Mouse (Mus musculus) layer of hippocampus, adult 9-11 months (tissue): ENCODE data around the gene Ctsh.
A peak's percentile ranks its signal among the peaks of the same experiment; 100 is the strongest.
"Not testable (repeated sequence)": the region's sequence is repeated elsewhere in the genome, so short reads cannot be mapped to it uniquely, and the experiment has no call there.

Experiments used
- DNase-seq: peaks from one replicate; pipeline ENCODE4 v3.0.0; 2022

Gene Ctsh

DNA sequence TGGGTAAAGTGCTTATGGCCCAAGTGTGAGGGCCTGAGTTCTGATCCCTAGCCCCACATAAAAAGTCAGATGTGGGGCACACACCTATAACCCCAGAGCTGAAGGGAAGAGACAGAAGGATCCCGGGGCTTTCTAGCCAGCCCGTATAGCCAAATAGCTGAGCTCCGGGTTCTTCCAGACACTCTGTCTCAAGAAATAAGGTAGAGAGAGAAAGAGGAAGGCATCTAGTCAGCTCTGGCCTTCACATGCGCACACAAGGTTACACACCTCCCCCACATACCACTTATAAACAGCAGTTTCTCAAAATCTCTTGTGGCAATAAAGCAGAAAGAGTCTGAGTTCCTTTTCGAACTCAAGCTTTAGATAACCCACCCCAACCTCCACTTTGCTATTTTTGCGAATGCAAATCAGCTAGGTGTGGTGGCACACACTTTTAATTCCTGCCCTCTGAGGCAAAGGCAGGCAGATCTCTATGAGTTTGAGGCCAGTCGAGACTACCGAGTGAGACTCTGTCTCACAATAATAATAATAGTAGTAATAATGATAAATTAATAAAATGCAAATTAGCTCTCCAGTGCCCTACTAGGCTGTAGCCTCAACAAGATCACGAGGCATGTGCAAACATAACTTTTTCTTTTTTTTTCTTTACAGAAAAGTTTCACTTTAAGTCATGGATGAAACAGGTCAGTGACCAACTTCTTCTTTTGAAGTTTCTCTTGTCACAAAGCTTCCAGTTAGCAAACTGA, 6.0 kb downstream of the Ctsh start:
- no peak for DNase-seq

DNA sequence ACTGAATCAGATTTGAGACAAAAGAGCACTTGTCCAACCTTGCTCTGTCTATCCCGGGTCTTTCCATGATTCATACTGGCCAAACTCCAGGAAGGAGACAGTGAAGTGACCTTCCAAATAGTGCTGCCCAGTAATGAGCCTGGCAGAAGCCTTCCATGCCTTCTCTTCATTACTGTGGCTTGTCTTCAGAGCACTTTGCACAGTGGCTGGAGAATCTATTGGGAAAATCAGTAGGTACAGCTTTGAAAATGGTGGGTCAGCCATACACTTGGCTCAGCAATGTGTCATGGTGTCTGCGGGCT, 6.6 kb downstream of the Ctsh start:
- no peak for DNase-seq

DNA sequence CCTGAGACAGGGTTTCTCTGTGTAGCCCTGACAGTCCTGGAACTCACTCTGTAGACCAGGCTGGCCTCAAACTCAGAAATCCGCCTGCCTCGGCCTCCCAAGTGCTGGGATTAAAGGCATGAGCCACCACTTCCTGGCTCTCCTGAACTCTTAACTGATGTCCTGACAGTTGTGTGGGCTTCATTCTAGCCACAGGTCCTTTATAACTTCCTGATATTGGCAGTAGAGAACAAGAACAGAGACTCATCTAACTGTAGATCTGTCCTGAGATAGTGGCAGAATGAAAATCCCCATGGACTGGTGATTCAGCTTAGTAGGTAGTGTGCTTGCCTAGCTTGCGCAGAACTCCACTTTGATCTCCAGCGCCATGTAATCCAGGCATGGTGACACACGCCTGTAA, 7.0 kb downstream of the Ctsh start:
- not testable (repeated sequence) for DNase-seq

DNA sequence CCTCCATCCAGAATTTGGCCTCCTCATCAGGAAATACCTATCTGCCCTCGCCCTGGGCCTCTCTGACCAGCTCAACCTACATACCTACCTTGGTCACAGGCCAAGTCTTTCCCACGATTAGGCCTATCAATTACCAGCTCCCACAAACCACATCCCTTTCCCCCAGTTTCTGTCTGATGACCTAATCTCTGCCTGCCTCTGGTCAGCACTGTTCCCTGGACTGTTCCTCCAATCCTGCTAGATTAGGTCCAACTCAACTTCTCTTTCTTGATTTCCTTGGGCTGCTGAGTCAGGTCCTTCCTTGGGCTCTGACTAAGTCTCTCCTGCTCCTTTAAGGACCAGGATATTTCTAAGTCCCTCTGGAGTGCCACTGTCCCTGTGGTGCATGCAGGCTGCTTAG, 13.4 kb downstream of the Ctsh start:
- no peak for DNase-seq

DNA sequence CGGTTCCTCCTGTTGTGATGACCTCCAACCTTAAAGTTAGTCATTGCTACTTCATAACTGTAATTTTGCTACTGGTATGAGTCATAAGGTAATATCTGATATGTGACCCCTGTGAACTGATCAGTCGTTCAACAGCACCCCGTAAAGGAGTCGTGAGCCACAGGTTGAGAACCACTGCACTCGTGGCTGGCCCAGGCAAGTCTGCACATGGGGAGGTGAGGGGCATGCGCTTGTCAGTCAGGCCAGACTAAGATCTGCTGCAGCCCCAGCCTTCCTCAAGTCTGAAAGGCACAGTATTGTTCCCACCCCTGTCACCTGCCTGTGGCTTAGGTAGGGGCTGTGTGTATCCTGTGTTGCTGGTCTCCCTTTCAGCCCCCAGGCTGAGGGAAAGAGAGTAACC, 14.8 kb downstream of the Ctsh start:
- DNase-seq, result no peak

DNA sequence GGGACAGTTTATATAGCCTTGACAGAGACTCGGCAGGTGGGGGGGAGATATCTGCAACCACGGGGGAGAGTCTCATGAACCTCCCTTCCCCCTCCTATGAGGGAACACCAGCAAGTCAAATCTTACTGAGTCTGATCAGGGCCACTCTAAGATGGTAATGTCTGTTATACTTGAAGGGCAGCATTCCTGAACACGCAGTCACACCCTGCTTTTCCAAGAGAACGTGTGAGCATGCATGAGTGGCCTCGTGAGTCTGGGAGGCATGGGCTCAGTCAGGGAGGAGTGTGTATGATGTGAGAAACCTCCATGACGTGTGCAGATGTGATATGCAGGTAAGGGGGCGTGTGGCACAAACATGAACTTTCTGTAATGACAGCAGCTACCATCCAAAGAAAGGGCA, 15.5 kb downstream of the Ctsh start:
- no peak for DNase-seq

DNA sequence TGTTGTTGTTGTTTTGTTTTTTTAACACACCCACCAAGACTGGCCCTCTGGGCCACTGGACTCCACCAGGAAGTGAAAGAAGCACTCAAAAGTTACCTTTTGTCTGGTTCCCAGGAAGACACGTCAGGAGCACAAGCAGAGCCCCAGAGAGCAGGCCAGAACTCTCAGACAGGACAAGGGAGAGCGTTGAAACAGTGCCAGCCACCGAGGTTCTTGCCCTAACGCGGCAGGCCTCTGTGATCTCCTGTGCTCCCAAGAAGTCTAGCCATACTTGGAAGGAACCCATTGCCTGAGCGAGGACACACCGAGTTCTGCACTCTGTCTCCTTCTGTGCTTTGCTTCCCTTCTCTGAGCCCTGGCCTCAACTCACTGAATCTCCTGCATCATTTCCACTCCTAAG, 16.2 kb downstream of the Ctsh start:
- no peak for DNase-seq

DNA sequence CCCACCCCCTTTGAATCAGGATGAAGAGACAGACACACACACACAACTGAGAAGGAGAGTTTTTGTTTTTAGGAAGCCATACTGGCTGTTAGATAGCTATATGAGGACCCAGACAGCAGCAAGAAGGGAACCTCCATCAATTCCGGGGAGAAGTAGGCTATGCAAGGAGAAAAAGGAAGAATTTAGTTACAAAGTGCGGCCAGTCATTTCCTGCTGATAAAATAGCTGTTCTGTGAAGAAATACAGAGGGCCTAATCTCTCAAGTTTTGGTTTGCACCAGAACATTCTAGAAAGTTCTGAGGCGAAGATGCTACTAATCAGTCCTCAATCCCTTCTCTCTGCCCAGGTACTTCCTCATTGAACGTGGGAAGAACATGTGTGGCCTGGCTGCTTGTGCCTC, 21.4 kb downstream of the Ctsh start:
- no peak for DNase-seq

DNA sequence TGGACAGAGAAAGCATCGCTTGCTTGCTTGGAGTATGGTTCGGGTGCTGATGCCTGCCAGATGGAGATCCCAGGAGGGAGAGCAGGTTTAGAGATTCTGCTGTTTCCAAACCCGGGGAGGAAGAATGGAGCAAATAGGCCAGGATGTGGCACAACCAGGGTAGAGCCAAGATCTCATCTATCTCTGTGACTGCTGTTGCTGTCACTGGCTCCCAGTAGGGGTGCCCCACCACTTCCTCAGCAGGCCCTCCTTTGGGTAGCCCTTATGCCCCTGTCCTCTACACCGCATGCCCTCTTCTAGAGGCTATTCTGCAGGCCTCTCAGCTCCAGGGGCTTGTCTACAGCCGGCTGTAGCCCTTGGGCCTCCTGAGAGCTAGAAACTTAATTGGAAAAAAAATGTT, 22.2 kb downstream of the Ctsh start:
- no peak for DNase-seq

DNA sequence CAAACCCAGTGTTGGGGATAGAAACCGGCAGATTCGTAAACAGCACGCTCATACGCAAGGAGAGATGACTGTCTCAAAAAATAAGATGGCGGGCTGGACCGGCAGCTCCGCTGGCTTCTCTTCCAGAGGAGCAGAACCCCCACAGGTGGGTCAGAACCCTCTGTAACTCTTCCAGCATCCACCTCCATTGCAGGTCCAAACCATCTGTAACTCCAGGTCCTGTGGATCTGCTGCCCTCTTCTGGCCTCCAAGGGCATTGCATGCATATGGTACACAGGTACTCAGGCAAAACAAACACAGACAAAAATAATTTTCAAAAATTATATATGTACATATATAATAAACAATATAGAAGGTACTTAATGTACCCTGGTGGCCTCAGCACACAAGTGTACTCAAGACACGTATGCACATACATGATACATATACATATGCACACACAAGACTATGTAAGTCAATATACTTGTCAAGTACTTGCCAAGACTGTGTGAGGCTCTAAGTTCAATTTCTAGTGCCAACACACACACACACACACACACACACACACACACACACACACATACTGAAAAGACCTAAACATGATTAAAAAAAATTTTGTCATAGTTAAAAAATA, 23.0 kb downstream of the Ctsh start:
- peak; percentile 40 for DNase-seq

DNA sequence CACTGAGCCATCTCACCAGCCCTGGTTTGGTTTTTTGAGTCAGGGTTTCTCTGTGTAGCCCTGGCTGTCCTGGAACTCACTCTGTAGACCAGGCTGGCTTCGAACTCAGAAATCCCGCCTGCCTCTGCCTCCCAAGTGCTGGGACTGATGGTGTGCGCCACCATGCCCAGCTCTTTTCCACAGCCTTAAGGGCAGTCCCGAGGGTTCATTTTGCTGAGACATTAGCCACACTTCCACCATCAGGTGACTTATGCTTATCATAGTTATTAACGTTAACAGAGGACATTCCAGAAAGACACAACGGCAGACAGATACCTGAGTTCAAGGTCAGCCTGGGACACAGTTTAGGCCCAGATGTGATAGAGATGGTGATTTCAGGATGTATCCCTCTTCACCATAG, 28.0 kb downstream of the Ctsh start:
- not testable (repeated sequence) for DNase-seq

DNA sequence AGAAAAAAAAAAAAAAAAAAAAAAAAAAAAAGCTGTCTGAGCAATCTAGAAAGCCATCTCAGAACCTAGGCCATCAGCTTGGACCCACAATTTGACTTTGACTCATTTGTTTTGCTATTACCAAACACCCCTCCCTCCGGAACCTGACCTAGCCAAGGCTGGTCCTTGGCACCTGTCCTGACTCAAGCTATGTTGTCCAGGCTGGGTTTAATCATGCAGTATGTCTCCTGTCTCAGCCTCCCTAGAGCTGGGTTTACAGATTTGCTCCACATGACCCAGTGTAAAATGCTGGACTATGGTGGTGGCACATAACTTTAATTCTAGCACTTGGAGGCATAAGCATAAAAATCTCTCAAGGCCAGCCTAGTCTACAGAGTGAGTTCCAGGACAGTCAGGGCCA, 29.0 kb downstream of the Ctsh start:
- no peak for DNase-seq

DNA sequence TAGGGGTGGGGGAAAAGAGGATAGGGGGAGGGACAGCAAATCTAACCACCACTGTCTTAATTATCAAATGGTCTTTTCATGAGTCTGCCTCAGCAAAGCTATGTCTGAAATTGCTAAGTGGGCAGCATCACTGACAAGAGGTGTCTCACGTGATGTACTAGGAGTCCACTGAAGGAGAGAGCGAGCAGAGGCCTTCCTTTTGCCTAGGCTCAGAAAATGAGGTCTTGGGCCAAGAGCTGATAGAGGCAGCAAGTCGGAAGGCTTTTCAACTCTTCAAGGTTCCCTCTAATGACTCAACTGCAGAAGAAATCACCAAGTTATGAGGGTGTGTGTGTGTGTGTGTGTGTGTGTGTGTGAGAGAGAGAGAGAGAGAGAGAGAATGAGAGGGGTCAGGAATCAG, 30.2 kb downstream of the Ctsh start:
- no peak for DNase-seq

DNA sequence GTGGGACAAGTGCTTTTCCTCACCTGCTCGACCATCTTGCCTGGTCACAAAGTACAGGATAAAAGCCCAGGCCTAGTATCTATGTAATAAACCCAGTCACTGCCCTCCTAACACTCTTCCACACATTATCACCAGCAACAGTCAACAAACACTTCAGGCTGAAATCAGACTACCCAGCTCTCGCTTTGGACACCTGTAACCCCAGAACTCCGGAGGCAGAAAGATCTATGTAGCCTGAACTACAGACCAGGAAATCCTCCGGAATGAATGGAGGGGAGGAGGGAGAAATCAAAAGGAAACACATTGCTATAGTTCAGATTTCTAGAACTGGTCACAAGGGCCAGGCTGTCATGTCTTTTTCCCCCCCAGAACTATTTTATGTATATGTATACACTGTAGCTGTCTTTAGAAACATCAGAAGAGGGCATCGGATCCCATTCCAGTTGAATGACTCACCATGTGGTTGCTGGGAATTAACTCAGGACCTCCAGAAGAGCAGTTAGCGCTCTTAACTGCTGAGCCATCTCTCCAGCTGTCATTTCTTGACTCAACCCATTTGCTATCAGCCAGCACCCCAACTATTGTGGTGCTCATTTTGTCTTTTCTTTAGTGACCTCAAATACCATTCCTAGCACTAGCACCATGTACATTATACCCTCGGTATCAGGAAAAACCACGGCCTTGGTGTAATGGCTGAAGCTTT, 31.0 kb downstream of the Ctsh start:
- DNase-seq, result no peak

DNA sequence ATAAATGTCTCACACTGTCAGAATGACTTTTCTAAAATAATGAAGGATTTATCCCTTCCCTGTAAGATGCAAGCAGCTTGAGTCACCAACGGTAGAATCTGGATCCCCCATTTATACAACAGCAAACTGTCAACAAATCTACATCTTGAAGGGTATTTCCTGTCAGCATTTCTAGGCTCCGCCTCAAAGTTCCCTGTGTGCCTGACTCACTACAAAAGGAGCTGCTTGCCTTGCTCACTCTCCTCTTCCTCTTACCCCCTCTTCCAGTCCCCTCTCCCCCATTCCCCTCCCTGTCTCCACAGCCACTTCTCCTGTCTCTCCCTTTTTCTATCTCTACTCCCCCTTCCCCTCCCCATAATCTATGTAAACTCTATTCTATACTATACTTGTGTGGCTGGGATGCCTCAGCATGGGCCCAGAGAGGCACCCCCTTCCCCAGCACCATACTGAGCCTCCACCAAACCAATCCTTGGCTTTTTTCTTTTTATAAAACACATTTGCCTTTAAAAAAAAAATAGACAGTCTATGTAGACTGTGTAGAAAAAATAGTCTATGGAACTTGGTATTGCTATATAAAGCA, 34.0 kb downstream of the Ctsh start:
- no peak for DNase-seq

DNA sequence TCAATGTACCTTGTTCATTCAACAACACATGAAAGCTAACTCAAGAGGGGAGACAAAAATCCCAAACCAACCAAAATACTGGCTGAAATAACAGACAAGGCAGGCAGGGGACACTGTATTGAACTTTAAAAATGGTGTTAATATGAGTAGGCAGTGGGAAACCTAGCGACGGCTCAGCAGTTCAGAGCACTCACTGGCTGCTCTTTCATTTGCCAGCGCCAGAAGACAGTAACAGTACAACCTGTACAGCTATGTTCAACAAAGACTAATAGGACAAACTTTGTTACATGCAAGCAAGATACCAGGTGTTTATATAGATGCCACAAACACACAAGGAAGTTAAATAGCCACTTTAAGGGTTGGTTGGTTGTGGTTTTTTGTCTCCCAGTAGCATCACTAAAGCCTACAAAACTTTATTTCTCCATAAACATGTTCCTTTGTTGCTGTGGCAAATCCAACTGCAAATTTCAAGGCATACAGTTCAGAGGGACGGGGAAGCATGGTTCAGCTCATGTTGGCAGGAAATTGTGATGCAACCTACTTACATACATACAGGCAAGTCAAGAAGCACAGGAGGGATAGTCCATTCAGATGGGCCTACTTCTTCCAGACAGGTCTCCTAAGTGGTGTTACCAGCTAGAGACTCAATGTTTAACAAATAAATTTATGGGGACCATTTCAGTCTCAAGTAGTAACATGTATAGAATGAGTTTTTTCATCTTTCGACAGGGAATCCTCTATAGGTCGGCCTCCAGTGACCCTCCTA, 35.6 kb downstream of the Ctsh start:
- no peak for DNase-seq

DNA sequence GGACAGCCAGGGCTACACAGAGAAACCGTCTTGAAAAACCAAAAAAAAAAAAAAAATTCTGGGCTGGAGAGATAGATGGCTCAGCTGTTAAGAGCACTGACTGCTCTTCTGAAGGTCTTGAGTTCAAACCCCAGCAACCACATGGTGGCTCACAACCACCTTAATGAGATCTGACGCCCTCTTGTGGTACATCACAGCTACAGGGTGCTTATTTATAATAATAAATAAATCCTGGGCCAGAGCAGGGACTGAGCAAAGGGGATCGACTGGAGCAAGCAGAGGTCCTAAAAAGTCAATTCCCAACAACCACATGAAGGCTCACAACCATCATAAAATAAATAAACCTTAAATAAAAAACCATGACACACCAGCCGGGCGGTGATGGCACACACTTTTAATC, 45.0 kb downstream of the Ctsh start:
- DNase-seq, result no peak

DNA sequence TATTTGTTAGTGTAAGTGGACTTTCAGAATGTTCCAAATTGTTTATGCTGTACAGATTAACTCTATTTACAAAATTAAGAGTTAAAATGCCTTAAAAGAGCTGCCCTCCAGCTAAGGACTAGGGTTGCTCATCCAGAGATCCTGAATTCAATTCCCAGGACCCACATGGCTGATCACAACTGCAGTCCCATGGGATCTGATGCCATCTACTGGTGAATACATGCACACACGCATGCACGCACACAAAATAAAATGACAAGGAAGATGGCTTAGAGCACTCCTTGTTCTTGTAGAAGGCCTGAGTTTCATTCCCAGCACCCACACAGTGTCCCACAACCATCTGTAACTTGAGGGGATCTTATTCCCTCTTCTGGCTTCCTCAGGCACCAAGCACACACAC, 46.8 kb downstream of the Ctsh start:
- no peak for DNase-seq

DNA sequence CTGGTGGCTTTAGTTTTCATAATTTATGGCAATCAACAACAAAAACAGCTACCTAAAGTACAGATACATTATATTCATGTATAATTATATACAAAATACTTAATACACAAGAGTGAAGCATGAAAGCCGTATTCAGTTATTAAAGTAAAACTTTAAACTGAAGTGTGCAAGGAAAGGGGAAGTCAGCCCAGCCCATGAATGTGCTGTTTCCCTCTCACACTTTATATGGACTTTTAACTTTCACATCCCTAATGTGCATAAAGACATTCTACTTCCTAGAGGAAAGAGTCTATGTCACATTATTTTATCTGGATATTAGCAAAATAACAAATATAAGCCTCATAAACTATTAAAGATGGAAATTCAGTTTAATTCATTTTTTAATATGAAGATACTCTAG, 51.5 kb downstream of the Ctsh start:
- no peak for DNase-seq

DNA sequence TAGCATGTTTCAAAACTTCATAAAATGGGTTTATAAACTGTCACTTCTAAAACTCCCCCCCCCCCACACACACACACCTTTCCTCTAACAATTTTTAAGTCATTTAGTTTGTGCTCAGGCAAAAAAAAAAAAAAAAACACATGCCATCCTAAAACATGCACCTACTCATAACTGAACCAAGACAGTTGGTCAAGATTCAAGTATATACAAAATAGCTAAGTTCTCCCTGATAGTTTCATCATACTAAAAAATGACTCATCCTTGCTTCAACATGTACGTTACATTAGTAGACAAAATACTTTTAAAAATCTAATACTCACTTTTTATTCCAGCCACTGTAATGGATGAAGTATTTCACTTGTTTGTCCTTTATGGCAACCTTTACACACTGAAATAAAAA, 53.0 kb downstream of the Ctsh start:
- DNase-seq, result no peak

DNA sequence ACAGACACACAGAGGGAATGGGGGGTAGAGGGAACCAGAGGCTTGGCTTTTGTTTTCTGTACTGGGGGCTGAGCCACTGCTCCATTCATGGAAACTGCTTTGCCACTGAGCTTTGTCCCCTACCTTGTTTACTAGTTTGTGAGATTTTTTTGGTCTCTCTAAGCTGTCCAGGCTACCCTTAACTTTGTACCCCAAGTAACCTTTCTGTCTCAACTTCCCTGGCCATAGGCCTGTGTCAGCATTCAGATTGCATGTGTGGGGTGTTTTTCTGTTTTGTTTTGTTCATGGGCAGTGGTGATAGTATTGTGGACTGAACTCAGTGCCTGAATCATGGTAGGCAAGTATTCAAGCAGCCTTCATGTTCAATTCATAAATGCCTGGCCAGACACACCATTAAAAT, 54.3 kb downstream of the Ctsh start:
- DNase-seq, result no peak

DNA sequence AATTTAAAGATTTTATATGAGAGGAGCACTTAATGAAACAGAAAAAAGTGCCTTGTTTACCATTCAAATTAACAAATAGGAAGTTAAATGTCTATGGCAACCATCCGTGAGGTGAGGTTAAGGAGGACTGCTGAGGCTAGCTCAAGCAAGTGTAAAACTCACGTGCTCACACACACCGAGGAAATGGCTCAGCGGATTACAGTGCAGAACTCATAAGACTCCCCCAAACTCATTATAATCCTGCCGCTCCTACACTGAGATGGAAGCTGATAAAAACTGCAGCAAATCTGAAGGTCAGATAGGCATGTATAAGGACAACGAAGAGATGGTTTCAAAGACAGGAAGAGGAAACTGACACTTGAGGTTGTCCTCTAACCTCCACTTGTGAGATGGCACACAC, 55.4 kb downstream of the Ctsh start:
- DNase-seq, result no peak

DNA sequence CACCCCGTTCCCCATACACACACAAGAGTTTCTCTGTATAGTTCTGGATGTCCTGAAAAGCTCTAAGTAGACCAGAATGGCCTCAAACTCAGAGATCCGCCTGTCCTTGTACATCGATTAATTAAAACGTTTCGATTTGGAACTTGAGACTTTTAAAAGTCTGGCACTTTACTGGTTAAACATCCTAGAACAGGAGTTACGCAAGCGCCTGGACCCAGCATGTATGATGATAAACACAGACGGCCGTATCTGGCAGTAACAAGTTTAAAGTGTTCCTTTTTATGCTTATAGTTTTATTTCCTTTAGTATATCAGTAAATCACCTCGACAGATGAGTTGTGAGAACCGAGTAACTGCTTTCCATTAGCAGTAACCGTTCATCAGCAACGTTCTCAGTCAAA, 59.2 kb downstream of the Ctsh start:
- DNase-seq, result no peak
